Mouse (Mus musculus) urinary bladder, adult 2 months (tissue): ENCODE data around the gene Tbck. TPM values are rescaled to one million over a fixed set of nuclear protein-coding genes. Genes with fewer than 3 reads are reported as not detected.

Experiments
- DNase-seq: peaks from one replicate; pipeline ENCODE4 v3.0.0; 2022; ENCODE audit warnings: low spot score
- polyA plus RNA-seq: library from polyadenylated mRNA; depleted of rRNA; stranded (reverse); fragments of >200 nt; gene quantifications from 2 replicates; pipeline ENCODE4 v1.2.3, GENCODE M21; 2012; rRNA removed

Gene Tbck
- polyA plus RNA-seq, 1 experiment: 3.7 TPM

GRCm38 (mm10) chr3:132868838-132869237, 184.9 kb downstream of the Tbck start:
- no peak for DNase-seq

- DNase-seq: no peak
These were observed 186.1 kb downstream of the Tbck start for GRCm38 (mm10) chr3:132870079-132870478.

GRCm38 (mm10) chr3:132871318-132871904, 187.5 kb downstream of the Tbck start:
- DNase-seq: peak; percentile 42

- DNase-seq: no peak
These were observed 189.3 kb downstream of the Tbck start for GRCm38 (mm10) chr3:132873251-132873650.

GRCm38 (mm10) chr3:132876011-132876708, 192.2 kb downstream of the Tbck start:
- no peak for DNase-seq

GRCm38 (mm10) chr3:132876933-132877676, 193.2 kb downstream of the Tbck start:
- DNase-seq: no peak

- no peak for DNase-seq
These were observed 196.4 kb downstream of the Tbck start for GRCm38 (mm10) chr3:132880361-132880760.

- no peak for DNase-seq
These were observed 196.9 kb downstream of the Tbck start for GRCm38 (mm10) chr3:132880826-132881225.

- no peak for DNase-seq
These were observed 199.3 kb downstream of the Tbck start for GRCm38 (mm10) chr3:132883256-132883655.

GRCm38 (mm10) chr3:132884459-132884858, 200.5 kb downstream of the Tbck start:
- DNase-seq: no peak

GRCm38 (mm10) chr3:132886419-132887050, 202.6 kb downstream of the Tbck start:
- DNase-seq: no peak

- DNase-seq: no peak
These were observed 203.3 kb downstream of the Tbck start for GRCm38 (mm10) chr3:132887074-132887848.

Other genes with a start within 250 kb of the Tbck start
- not detected in 2 replicates for gene Gimd1, start 54.3 kb upstream of the Tbck start, polyA plus RNA-seq
- 71.3 and 81.6 TPM in 2 replicates for gene Aimp1, start 226 bp downstream of the Tbck start, polyA plus RNA-seq